Mouse (Mus musculus) ES-Bruce4 (cell line): ENCODE results near the gene Padi1.

Experiments
- CTCF ChIP-seq: IDR thresholded peaks from one replicate; pipeline ENCODE4 v1.8.1; 2011; ENCODE audit warnings: low read depth, low read length
- EP300 ChIP-seq: IDR thresholded peaks from 2 replicates; pipeline ENCODE4 v1.6.1; 2011; ENCODE audit warnings: low read depth, low read length; ENCODE audit not compliant: insufficient read depth
- POLR2A ChIP-seq: IDR thresholded peaks from one replicate; pipeline ENCODE4 v1.8.1; 2011; ENCODE audit warnings: low read length; ENCODE audit not compliant: insufficient read depth

DNA sequence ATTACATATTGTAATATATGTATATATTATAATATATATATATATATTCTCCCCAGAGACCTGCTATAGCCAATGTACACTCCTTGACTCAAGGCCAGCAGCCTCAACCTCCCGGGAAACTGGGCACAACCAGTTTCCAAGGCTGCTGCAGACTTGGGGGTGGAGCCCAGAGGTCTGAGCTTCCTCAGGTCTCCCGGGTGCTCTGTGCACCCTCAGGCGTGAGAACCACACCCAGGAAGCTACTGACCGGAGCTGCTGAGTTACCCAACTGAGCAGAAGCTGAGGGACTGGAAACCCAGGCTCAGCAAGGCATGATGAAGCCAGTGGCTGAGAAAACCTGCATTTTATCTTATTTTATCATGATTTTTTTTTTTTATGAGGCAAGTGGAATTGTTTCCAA lies 74.5 kb downstream of the Padi1 start:
- TF ChIP-seq CTCF (no peak), POLR2A (no peak), EP300 (peak; percentile 66; the same call in 1 of the 2 replicates)
